Mouse (Mus musculus): ENCODE data around the gene Cmip. TPM values are rescaled to one million over a fixed set of nuclear protein-coding genes. Genes with fewer than 3 reads are reported as not detected.

Cmip gene
- polyA plus RNA-seq, 1 experiment from 2014 or later, result 20.8 TPM

- WGBS, result 79% methylated on average over 12 of the region's 12 CpGs
- Histone ChIP-seq H3K27ac (no peak overlapping the region), H3K36me3 (no peaks in the 10 kb centered on the region), H3K9me3 (no peaks in the 10 kb centered on the region), H3K9ac (replicated peaks) (no peak overlapping the region), H3K4me3 (replicated peaks) (no peak overlapping the region), H3K27me3 (no peaks in the 10 kb centered on the region), H3K4me2 (no peak overlapping the region), H3K4me1 (replicated peaks) (peaks cover 9% of the 10 kb centered on the region; the same call in 1 of the 2 replicates)
- no peak for ATAC-seq (ENCODE audit: insufficient number of reproducible peaks, insufficient read depth, low FRiP score, low TSS enrichment, low read depth)
Measured at GRCm38 (mm10) chr8:117355111-117355831, 98.4 kb downstream of the Cmip start.

GRCm38 (mm10) chr8:117356109-117356672 is 99.3 kb downstream of the Cmip start:
- H3K4me1 ChIP-seq (replicated peaks), result peaks cover 9% of the 10 kb centered on the region; the same call in 1 of the 2 replicates
- H3K27ac ChIP-seq, result no peak overlapping the region
- 93% methylated on average over 13 of the region's 13 CpGs for WGBS
- no peak overlapping the region for H3K9ac ChIP-seq (replicated peaks)
- H3K9me3 ChIP-seq, result no peaks in the 10 kb centered on the region
- no peaks in the 10 kb centered on the region for H3K27me3 ChIP-seq
- ATAC-seq (ENCODE audit: insufficient number of reproducible peaks, insufficient read depth, low FRiP score, low TSS enrichment, low read depth), result no peak
- H3K4me2 ChIP-seq, result no peak overlapping the region
- no peaks in the 10 kb centered on the region for H3K36me3 ChIP-seq
- no peak overlapping the region for H3K4me3 ChIP-seq (replicated peaks)

- no peak overlapping the region for H3K4me3 ChIP-seq (replicated peaks)
- no peaks in the 10 kb centered on the region for H3K9me3 ChIP-seq
- H3K9ac ChIP-seq (replicated peaks), result no peak overlapping the region
- H3K27me3 ChIP-seq, result no peaks in the 10 kb centered on the region
- H3K27ac ChIP-seq, result no peak overlapping the region
- no peak overlapping the region for H3K4me2 ChIP-seq
- no peaks in the 10 kb centered on the region for H3K36me3 ChIP-seq
- WGBS, result 93% methylated on average over 16 of the region's 16 CpGs
- ATAC-seq (ENCODE audit: insufficient number of reproducible peaks, insufficient read depth, low FRiP score, low TSS enrichment, low read depth), result no peak
- peaks cover 14% of the 10 kb centered on the region; the same call in 1 of the 2 replicates for H3K4me1 ChIP-seq (replicated peaks)
Measured at GRCm38 (mm10) chr8:117357491-117358467, 100.9 kb downstream of the Cmip start.

- Histone ChIP-seq H3K36me3 (no peaks in the 10 kb centered on the region), H3K27me3 (no peaks in the 10 kb centered on the region), H3K9me3 (no peaks in the 10 kb centered on the region), H3K9ac (replicated peaks) (no peak overlapping the region), H3K4me1 (replicated peaks) (peaks cover 9% of the 10 kb centered on the region; the same call in 1 of the 2 replicates), H3K4me3 (replicated peaks) (no peak overlapping the region), H3K27ac (no peak overlapping the region), H3K4me2 (no peak overlapping the region)
- 90% methylated on average over 3 of the region's 3 CpGs for WGBS
- no peak for ATAC-seq (ENCODE audit: insufficient number of reproducible peaks, insufficient read depth, low FRiP score, low TSS enrichment, low read depth)
Measured at GRCm38 (mm10) chr8:117360172-117360930, 103.5 kb downstream of the Cmip start.

GRCm38 (mm10) chr8:117361595-117362437 is 105.0 kb downstream of the Cmip start:
- Histone ChIP-seq H3K9ac (replicated peaks) (no peak overlapping the region), H3K4me3 (replicated peaks) (no peak overlapping the region), H3K27ac (0 out of 2 replicates have a peak overlapping the region, but pooled peaks have one; percentile 17), H3K27me3 (no peaks in the 10 kb centered on the region), H3K9me3 (no peaks in the 10 kb centered on the region), H3K4me1 (replicated peaks) (peaks cover 13% of the 10 kb centered on the region), H3K4me2 (no peak overlapping the region), H3K36me3 (no peaks in the 10 kb centered on the region)
- no peak for ATAC-seq (ENCODE audit: insufficient number of reproducible peaks, insufficient read depth, low FRiP score, low TSS enrichment, low read depth)
- 69% methylated on average over 12 of the region's 12 CpGs for WGBS

GRCm38 (mm10) chr8:117362438-117362726 is 105.5 kb downstream of the Cmip start:
- Histone ChIP-seq H3K4me2 (no peak overlapping the region), H3K27ac (no peak overlapping the region), H3K9ac (replicated peaks) (no peak overlapping the region), H3K9me3 (no peaks in the 10 kb centered on the region), H3K36me3 (no peaks in the 10 kb centered on the region), H3K4me3 (replicated peaks) (no peak overlapping the region), H3K27me3 (no peaks in the 10 kb centered on the region), H3K4me1 (replicated peaks) (peaks cover 19% of the 10 kb centered on the region)
- 44% methylated on average over 2 of the region's 2 CpGs for WGBS
- ATAC-seq (ENCODE audit: insufficient number of reproducible peaks, insufficient read depth, low FRiP score, low TSS enrichment, low read depth), result no peak

- Histone ChIP-seq H3K4me3 (replicated peaks) (no peak overlapping the region), H3K4me2 (no peak overlapping the region), H3K9ac (replicated peaks) (no peak overlapping the region), H3K27me3 (no peaks in the 10 kb centered on the region), H3K4me1 (replicated peaks) (peaks cover 23% of the 10 kb centered on the region), H3K36me3 (no peaks in the 10 kb centered on the region), H3K9me3 (no peaks in the 10 kb centered on the region), H3K27ac (no peak overlapping the region)
- 90% methylated on average over 10 of the region's 10 CpGs for WGBS
- ATAC-seq (ENCODE audit: insufficient number of reproducible peaks, insufficient read depth, low FRiP score, low TSS enrichment, low read depth), result no peak
Measured at GRCm38 (mm10) chr8:117363291-117363690, 106.4 kb downstream of the Cmip start.

GRCm38 (mm10) chr8:117364374-117365160 is 107.7 kb downstream of the Cmip start:
- WGBS, result 88% methylated on average over 19 of the region's 19 CpGs
- no peaks in the 10 kb centered on the region for H3K9me3 ChIP-seq
- no peak overlapping the region for H3K4me3 ChIP-seq (replicated peaks)
- no peaks in the 10 kb centered on the region for H3K27me3 ChIP-seq
- H3K4me2 ChIP-seq, result no peak overlapping the region
- no peak overlapping the region for H3K9ac ChIP-seq (replicated peaks)
- H3K36me3 ChIP-seq, result no peaks in the 10 kb centered on the region
- no peak overlapping the region for H3K27ac ChIP-seq
- no peak for ATAC-seq (ENCODE audit: insufficient number of reproducible peaks, insufficient read depth, low FRiP score, low TSS enrichment, low read depth)
- H3K4me1 ChIP-seq (replicated peaks), result peaks cover 23% of the 10 kb centered on the region

GRCm38 (mm10) chr8:117366475-117366874 is 109.6 kb downstream of the Cmip start:
- WGBS, result 62% methylated on average over 7 of the region's 7 CpGs

More at GRCm38 (mm10) chr8:117366475-117366874, 109.6 kb downstream of the Cmip start:
- Histone ChIP-seq H3K9me3 (no peaks in the 10 kb centered on the region), H3K27me3 (no peaks in the 10 kb centered on the region), H3K27ac (no peak overlapping the region), H3K4me3 (replicated peaks) (no peak overlapping the region), H3K4me2 (no peak overlapping the region), H3K4me1 (replicated peaks) (peaks cover 38% of the 10 kb centered on the region), H3K36me3 (no peaks in the 10 kb centered on the region), H3K9ac (replicated peaks) (no peak overlapping the region)
- no peak for ATAC-seq (ENCODE audit: insufficient number of reproducible peaks, insufficient read depth, low FRiP score, low TSS enrichment, low read depth)
